Mouse (Mus musculus) lung, postnatal 0 days (tissue): Measurements from ENCODE around the gene Gm3752. TPM values are rescaled to one million over a fixed set of nuclear protein-coding genes. Genes with fewer than 3 reads are reported as not detected.
"Not testable (repeated sequence)": the region's sequence is repeated elsewhere in the genome, so short reads cannot be mapped to it uniquely, and the experiment has no call there.

Experiments
- ATAC-seq: fragments of 200-750 bp; cut with Nextera tagmentation; 2 replicates; pipeline ENCODE4 v1.8.0; 2017; ENCODE audit warnings: moderate library complexity
- DNase-seq: peaks from one replicate; pipeline ENCODE4 v3.0.0-alpha.2; 2016; ENCODE audit warnings: low spot score
- H3K27ac ChIP-seq: fragments of 300-500 bp; sonication (generic); 2 replicates; pipeline ENCODE4 v1.5.1; 2014; ENCODE audit warnings: antibody characterized with exemption, mild to moderate bottlenecking, low read length, mixed read lengths
- H3K27me3 ChIP-seq: fragments of 300-500 bp; sonication (generic); replicated peaks from 2 replicates; pipeline ENCODE4 v1.6.1; 2014; ENCODE audit warnings: low read length, mixed read lengths; ENCODE audit not compliant: insufficient read depth
- H3K36me3 ChIP-seq: fragments of 300-500 bp; sonication (generic); 2 replicates; pipeline ENCODE4 v1.6.1; 2014; ENCODE audit warnings: low read length, mixed read lengths; ENCODE audit not compliant: insufficient read depth
- H3K4me1 ChIP-seq: fragments of 300-500 bp; sonication (generic); 2 replicates; pipeline ENCODE4 v1.6.1; 2014; ENCODE audit warnings: antibody characterized with exemption, low read depth, low read length, mixed read lengths; ENCODE audit not compliant: insufficient read depth
- H3K4me2 ChIP-seq: fragments of 300-500 bp; sonication (generic); replicated peaks from 2 replicates; pipeline ENCODE4 v1.6.1; 2014; ENCODE audit warnings: low read depth, mild to moderate bottlenecking, low read length, moderate library complexity, mixed read lengths
- H3K4me3 ChIP-seq: fragments of 300-500 bp; sonication (generic); 2 replicates; pipeline ENCODE4 v1.5.1; 2014; ENCODE audit warnings: low read depth, low read length
- H3K9ac ChIP-seq: fragments of 300-500 bp; sonication (generic); replicated peaks from 2 replicates; pipeline ENCODE4 v1.6.1; 2014; ENCODE audit warnings: low read depth, mild to moderate bottlenecking
- H3K9me3 ChIP-seq: fragments of 300-500 bp; sonication (generic); 2 replicates; pipeline ENCODE4 v1.6.1; 2016; ENCODE audit warnings: low read length, mixed read lengths
- WGBS: fragments of 180-500 bp; shearing (Covaris S2); extraction: QIAGEN DNeasy Blood & Tissue Kit; methylation state at CpG from one replicate; pipeline ENCODE4 v1.1.7; 2014; 5-methylcytosine and 5-hydroxymethylcytosine counted together
- polyA plus RNA-seq: library from polyadenylated mRNA; unstranded; fragments of >200 nt; fragmentation: Nextera tagmentation; extraction: Ambion mirVana; gene quantifications from 2 replicates; pipeline ENCODE4 v1.2.1, GENCODE M21; 2015

Gm3752 gene
- not detected in 2 replicates for polyA plus RNA-seq

GRCm38 (mm10) chr14:7483662-7484061 lies at the start of gene Gm3752:
Gm3752 (minus strand) TSS chr14:7483762.
- H3K4me2 ChIP-seq, H3K9ac ChIP-seq, H3K4me1 ChIP-seq, H3K27ac ChIP-seq, ATAC-seq, H3K27me3 ChIP-seq, H3K9me3 ChIP-seq, H3K4me3 ChIP-seq, DNase-seq, H3K36me3 ChIP-seq: not testable (repeated sequence)
- 50% methylated on average over 1 of the region's 3 CpGs for WGBS

DNA sequence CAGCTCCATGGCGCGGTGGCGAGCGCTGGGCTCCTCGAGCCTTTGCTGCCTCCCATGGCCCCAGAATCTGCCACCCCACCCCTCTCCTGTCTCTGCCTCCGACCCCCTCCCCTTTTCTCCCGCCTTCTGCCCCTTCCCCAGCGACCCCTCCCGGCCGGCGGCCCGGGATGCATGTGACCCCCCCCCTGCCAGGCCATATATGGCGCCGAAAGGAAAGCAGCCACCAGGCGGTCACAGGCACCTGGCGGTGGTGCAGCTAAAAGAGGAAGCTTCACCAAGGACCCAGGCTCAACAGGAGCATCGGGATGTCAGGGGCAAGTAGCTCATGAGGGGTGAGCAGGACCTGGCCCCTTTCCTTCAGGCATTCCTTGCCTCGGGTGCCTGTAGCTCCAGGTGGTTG lies 5.2 kb upstream of the Gm3752 start:
- peak; percentile 3 for DNase-seq
- not testable (repeated sequence) for H3K36me3 ChIP-seq, H3K4me1 ChIP-seq, ATAC-seq, H3K4me3 ChIP-seq, H3K27ac ChIP-seq, H3K9ac ChIP-seq, H3K27me3 ChIP-seq, H3K9me3 ChIP-seq
- peak overlapping the region; percentile 33 for H3K4me2 ChIP-seq
- WGBS, result 4% methylated on average over 8 of the region's 18 CpGs

DNA sequence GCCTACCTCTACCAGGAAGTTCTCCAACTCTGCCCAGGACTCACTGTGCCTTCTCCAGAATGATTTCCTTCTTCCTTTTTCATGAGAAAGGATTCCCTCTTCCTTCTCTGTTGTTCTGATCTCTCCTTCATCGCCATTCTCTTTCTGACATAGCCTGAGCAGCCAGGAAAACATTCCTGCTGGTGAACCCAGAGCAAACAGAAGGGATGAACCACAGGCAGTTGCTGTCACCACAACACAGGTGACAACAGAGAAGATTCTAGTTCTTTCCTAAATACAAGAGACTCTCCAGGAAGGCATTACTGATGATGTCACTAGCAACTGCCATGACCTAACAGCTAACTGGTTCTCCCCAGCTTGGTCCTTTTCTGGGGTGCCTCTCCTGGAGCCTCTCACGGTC lies 32.7 kb downstream of the Gm3752 start, which contains the start of gene Gm3755:
Gm3755 (minus strand) TSS at position 101 of the 400 bp plus-strand sequence.
- H3K27ac ChIP-seq, H3K4me1 ChIP-seq, ATAC-seq, H3K9me3 ChIP-seq, H3K9ac ChIP-seq, H3K4me2 ChIP-seq, H3K36me3 ChIP-seq, H3K4me3 ChIP-seq, H3K27me3 ChIP-seq, DNase-seq: not testable (repeated sequence)
- WGBS, result no CpG with 5 or more reads among the region's 2 CpGs

DNA sequence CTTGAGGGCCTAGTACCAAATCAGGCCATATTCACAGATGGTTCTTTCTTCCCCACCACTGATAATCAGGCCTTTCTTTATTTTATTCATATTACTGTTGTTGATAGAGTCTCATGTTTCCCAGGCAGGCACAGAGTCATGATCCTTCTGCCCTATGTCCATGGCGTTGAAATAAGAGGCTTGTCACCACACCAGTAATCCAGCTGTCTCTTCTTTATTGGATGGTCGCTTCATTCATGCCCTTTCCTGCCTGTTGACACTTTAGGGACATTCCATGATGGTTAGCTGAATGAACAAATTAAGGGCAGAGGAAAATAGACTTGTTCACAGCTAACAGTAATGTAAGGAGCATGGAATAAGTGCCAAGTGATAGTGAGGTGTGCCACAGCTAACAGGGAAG lies 61.1 kb downstream of the Gm3752 start:
- not testable (repeated sequence) for H3K4me2 ChIP-seq, H3K9ac ChIP-seq, DNase-seq, H3K9me3 ChIP-seq, H3K4me1 ChIP-seq, H3K4me3 ChIP-seq, H3K27me3 ChIP-seq, ATAC-seq, H3K36me3 ChIP-seq, H3K27ac ChIP-seq
- 70% methylated on average over 2 of the region's 2 CpGs for WGBS

Other genes with a start within 250 kb of the Gm3752 start
- gene Gm3727, start 219.0 kb downstream of the Gm3752 start, polyA plus RNA-seq, result not detected in 2 replicates
- gene Gm3739, start 168.7 kb downstream of the Gm3752 start, polyA plus RNA-seq, result 0.13 and 0.25 TPM in 2 replicates
- gene Gm5797, start 151.4 kb downstream of the Gm3752 start, polyA plus RNA-seq, result not detected in 2 replicates
- not detected in 2 replicates for gene Gm8374, start 118.6 kb downstream of the Gm3752 start, polyA plus RNA-seq
- not detected in 2 replicates for gene Gm3755, start 32.8 kb downstream of the Gm3752 start, polyA plus RNA-seq
- 0.13 and 0.23 TPM in 2 replicates for gene Gm3558, start 84.8 kb upstream of the Gm3752 start, polyA plus RNA-seq
- not detected in 2 replicates for gene Gm10338, start 111.8 kb upstream of the Gm3752 start, polyA plus RNA-seq
- gene Gm10128, start 160.2 kb upstream of the Gm3752 start, polyA plus RNA-seq, result not detected in 2 replicates